Mouse (Mus musculus): ENCODE data around the gene Ubl4b. TPM values are rescaled to one million over a fixed set of nuclear protein-coding genes. Genes with fewer than 3 reads are reported as not detected.
A peak's percentile ranks its signal among the peaks of the same experiment; 100 is the strongest.

Ubl4b gene
- polyA plus RNA-seq, 1 experiment from 2014 or later: 0.15 TPM

- H3K4me1 ChIP-seq (ENCODE audit: control insufficient read depth, insufficient read depth, low read length): no peaks in the 10 kb centered on the region; the same call in 1 of the 2 replicates
- H3K36me3 ChIP-seq (replicated peaks; ENCODE audit: control insufficient read depth, insufficient read depth, low read depth, low read length): no peaks in the 10 kb centered on the region
- peak within 1 kb of the TSS; percentile 73 for H3K4me2 ChIP-seq (ENCODE audit: low read depth, low read length)
- H3K27me3 ChIP-seq (ENCODE audit: control insufficient read depth, insufficient read depth, low read length): peaks cover 41% of the 10 kb centered on the region
- ATAC-seq (replicated peaks; ENCODE audit: insufficient number of reproducible peaks, low FRiP score, low TSS enrichment, low read depth) (peak; percentile 56), DNase-seq (ENCODE audit: low spot score) (peak; percentile 68)
- under 1% methylated on average over 40 of the region's 46 CpGs for WGBS
- peak within 1 kb of the TSS; percentile 75 for H3K9ac ChIP-seq (replicated peaks; ENCODE audit: low read length)
- no peaks in the 10 kb centered on the region for H3K9me3 ChIP-seq (replicated peaks; ENCODE audit: control insufficient read depth, low read length)
- peak within 1 kb of the TSS; percentile 56 for H3K4me3 ChIP-seq (ENCODE audit: low read depth, low read length)
- H3K27ac ChIP-seq (replicated peaks; ENCODE audit: low read depth, low read length): peak within 1 kb of the TSS; percentile 85
These were observed 39.9 kb upstream of the Ubl4b start, which contains the start of gene Alx3 for GRCm38 (mm10) chr3:107594662-107595263. Gene Alx3 (plus strand): TSS chr3:107595031.

- Histone ChIP-seq H3K4me2 (ENCODE audit: low read depth, low read length) (no peak overlapping the region), H3K4me3 (ENCODE audit: low read depth, low read length) (no peak overlapping the region), H3K4me1 (ENCODE audit: control insufficient read depth, insufficient read depth, low read length) (no peaks in the 10 kb centered on the region; the same call in 1 of the 2 replicates), H3K9ac (replicated peaks; ENCODE audit: low read length) (no peak overlapping the region; the same call in 1 of the 2 replicates), H3K9me3 (replicated peaks; ENCODE audit: control insufficient read depth, low read length) (no peaks in the 10 kb centered on the region), H3K27ac (replicated peaks; ENCODE audit: low read depth, low read length) (no peak overlapping the region), H3K27me3 (ENCODE audit: control insufficient read depth, insufficient read depth, low read length) (peaks cover 35% of the 10 kb centered on the region), H3K36me3 (replicated peaks; ENCODE audit: control insufficient read depth, insufficient read depth, low read depth, low read length) (no peaks in the 10 kb centered on the region)
- 39% methylated on average over 2 of the region's 2 CpGs for WGBS
- no peak for DNase-seq (ENCODE audit: low spot score)
- ATAC-seq (replicated peaks; ENCODE audit: insufficient number of reproducible peaks, low FRiP score, low TSS enrichment, low read depth): no peak
These were observed 38.8 kb upstream of the Ubl4b start for GRCm38 (mm10) chr3:107593632-107594031.

- no peaks in the 10 kb centered on the region; the same call in 1 of the 2 replicates for H3K4me1 ChIP-seq (ENCODE audit: control insufficient read depth, insufficient read depth, low read length)
- H3K9ac ChIP-seq (replicated peaks; ENCODE audit: low read length): no peak overlapping the region
- H3K4me2 ChIP-seq (ENCODE audit: low read depth, low read length): no peak overlapping the region
- H3K4me3 ChIP-seq (ENCODE audit: low read depth, low read length): no peak overlapping the region
- H3K27me3 ChIP-seq (ENCODE audit: control insufficient read depth, insufficient read depth, low read length): peaks cover 27% of the 10 kb centered on the region
- DNase-seq (ENCODE audit: low spot score) (no peak), ATAC-seq (replicated peaks; ENCODE audit: insufficient number of reproducible peaks, low FRiP score, low TSS enrichment, low read depth) (no peak)
- H3K27ac ChIP-seq (replicated peaks; ENCODE audit: low read depth, low read length): no peak overlapping the region
- WGBS: 43% methylated on average over 1 of the region's 1 CpGs
- no peaks in the 10 kb centered on the region for H3K36me3 ChIP-seq (replicated peaks; ENCODE audit: control insufficient read depth, insufficient read depth, low read depth, low read length)
- no peaks in the 10 kb centered on the region for H3K9me3 ChIP-seq (replicated peaks; ENCODE audit: control insufficient read depth, low read length)
These were observed 36.7 kb upstream of the Ubl4b start for GRCm38 (mm10) chr3:107591612-107592011.

- H3K9me3 ChIP-seq (replicated peaks; ENCODE audit: control insufficient read depth, low read length): no peaks in the 10 kb centered on the region
- DNase-seq (ENCODE audit: low spot score) (no peak), ATAC-seq (replicated peaks; ENCODE audit: insufficient number of reproducible peaks, low FRiP score, low TSS enrichment, low read depth) (no peak)
- peaks cover 5% of the 10 kb centered on the region for H3K4me1 ChIP-seq (ENCODE audit: control insufficient read depth, insufficient read depth, low read length)
- WGBS: 70% methylated on average over 6 of the region's 6 CpGs
- H3K36me3 ChIP-seq (replicated peaks; ENCODE audit: control insufficient read depth, insufficient read depth, low read depth, low read length): no peaks in the 10 kb centered on the region
- no peak overlapping the region for H3K4me3 ChIP-seq (ENCODE audit: low read depth, low read length)
- no peak overlapping the region for H3K27ac ChIP-seq (replicated peaks; ENCODE audit: low read depth, low read length)
- H3K4me2 ChIP-seq (ENCODE audit: low read depth, low read length): no peak overlapping the region
- H3K9ac ChIP-seq (replicated peaks; ENCODE audit: low read length): no peak overlapping the region
- H3K27me3 ChIP-seq (ENCODE audit: control insufficient read depth, insufficient read depth, low read length): peaks cover 24% of the 10 kb centered on the region
These were observed 31.6 kb upstream of the Ubl4b start for GRCm38 (mm10) chr3:107586504-107586903.

GRCm38 (mm10) chr3:107583893-107584292, 29.0 kb upstream of the Ubl4b start:
- Histone ChIP-seq H3K27me3 (ENCODE audit: control insufficient read depth, insufficient read depth, low read length) (peaks cover 30% of the 10 kb centered on the region), H3K4me1 (ENCODE audit: control insufficient read depth, insufficient read depth, low read length) (peaks cover 5% of the 10 kb centered on the region), H3K9me3 (replicated peaks; ENCODE audit: control insufficient read depth, low read length) (no peaks in the 10 kb centered on the region), H3K27ac (replicated peaks; ENCODE audit: low read depth, low read length) (no peak overlapping the region; the same call in 1 of the 2 replicates), H3K36me3 (replicated peaks; ENCODE audit: control insufficient read depth, insufficient read depth, low read depth, low read length) (no peaks in the 10 kb centered on the region), H3K4me2 (ENCODE audit: low read depth, low read length) (no peak overlapping the region), H3K4me3 (ENCODE audit: low read depth, low read length) (no peak overlapping the region), H3K9ac (replicated peaks; ENCODE audit: low read length) (no peak overlapping the region)
- 0% methylated on average over 1 of the region's 1 CpGs for WGBS
- ATAC-seq (replicated peaks; ENCODE audit: insufficient number of reproducible peaks, low FRiP score, low TSS enrichment, low read depth): no peak
- no peak for DNase-seq (ENCODE audit: low spot score)

GRCm38 (mm10) chr3:107582875-107583767, 28.2 kb upstream of the Ubl4b start:
- Histone ChIP-seq H3K9me3 (replicated peaks; ENCODE audit: control insufficient read depth, low read length) (no peaks in the 10 kb centered on the region), H3K4me3 (ENCODE audit: low read depth, low read length) (peak overlapping the region; percentile 38), H3K27me3 (ENCODE audit: control insufficient read depth, insufficient read depth, low read length) (peaks cover 29% of the 10 kb centered on the region), H3K9ac (replicated peaks; ENCODE audit: low read length) (peak overlapping the region; percentile 61), H3K4me2 (ENCODE audit: low read depth, low read length) (peak overlapping the region; percentile 74), H3K27ac (replicated peaks; ENCODE audit: low read depth, low read length) (peak overlapping the region; percentile 43), H3K4me1 (ENCODE audit: control insufficient read depth, insufficient read depth, low read length) (peaks cover 5% of the 10 kb centered on the region), H3K36me3 (replicated peaks; ENCODE audit: control insufficient read depth, insufficient read depth, low read depth, low read length) (no peaks in the 10 kb centered on the region)
- ATAC-seq (replicated peaks; ENCODE audit: insufficient number of reproducible peaks, low FRiP score, low TSS enrichment, low read depth): 0 out of 2 replicates have a peak, but pooled peaks have one; percentile 6
- WGBS: under 1% methylated on average over 65 of the region's 65 CpGs
- DNase-seq (ENCODE audit: low spot score): peak; percentile 52

GRCm38 (mm10) chr3:107582130-107582874, 27.4 kb upstream of the Ubl4b start:
- 2% methylated on average over 18 of the region's 18 CpGs for WGBS
- Histone ChIP-seq H3K9me3 (replicated peaks; ENCODE audit: control insufficient read depth, low read length) (no peaks in the 10 kb centered on the region), H3K4me1 (ENCODE audit: control insufficient read depth, insufficient read depth, low read length) (peaks cover 5% of the 10 kb centered on the region), H3K9ac (replicated peaks; ENCODE audit: low read length) (peak overlapping the region; percentile 61), H3K27me3 (ENCODE audit: control insufficient read depth, insufficient read depth, low read length) (peaks cover 28% of the 10 kb centered on the region), H3K4me2 (ENCODE audit: low read depth, low read length) (peak overlapping the region; percentile 74), H3K4me3 (ENCODE audit: low read depth, low read length) (peak overlapping the region; percentile 38), H3K36me3 (replicated peaks; ENCODE audit: control insufficient read depth, insufficient read depth, low read depth, low read length) (no peaks in the 10 kb centered on the region), H3K27ac (replicated peaks; ENCODE audit: low read depth, low read length) (peak overlapping the region; percentile 43)
- ATAC-seq (replicated peaks; ENCODE audit: insufficient number of reproducible peaks, low FRiP score, low TSS enrichment, low read depth): no peak
- DNase-seq (ENCODE audit: low spot score): no peak
